Mouse (Mus musculus): Measurements from ENCODE around the gene Gm43517.

Gene Gm43517

GRCm38 (mm10) chr12:49401796-49402130 is 16.8 kb downstream of the Gm43517 start:
- no peak for DNase-seq (ENCODE audit: low spot score in 2 of 2)

GRCm38 (mm10) chr12:49409833-49410232 is 24.9 kb downstream of the Gm43517 start:
- DNase-seq (ENCODE audit: low spot score in 2 of 2): no peak

GRCm38 (mm10) chr12:49417963-49418362 is 33.0 kb downstream of the Gm43517 start:
- no peak for DNase-seq (ENCODE audit: low spot score in 2 of 2)
